Mouse (Mus musculus) embryonic facial prominence, embryonic 12.5 days (tissue): ENCODE data around the gene Tdp1. TPM values are rescaled to one million over a fixed set of nuclear protein-coding genes. Genes with fewer than 3 reads are reported as not detected.

Source experiments
- ATAC-seq: fragments of 200-750 bp; cut with Nextera tagmentation; 2 replicates; pipeline ENCODE4 v1.8.0; 2017; ENCODE audit not compliant: insufficient number of reproducible peaks, insufficient read depth, low FRiP score, low TSS enrichment
- H3K27ac ChIP-seq: fragments of 300-500 bp; sonication (generic); 2 replicates; pipeline ENCODE4 v1.5.1; 2016; ENCODE audit warnings: mild to moderate bottlenecking
- H3K27me3 ChIP-seq: fragments of 300-500 bp; sonication (generic); 2 replicates; pipeline ENCODE4 v1.6.1; 2016; ENCODE audit warnings: mild to moderate bottlenecking, moderate library complexity
- H3K36me3 ChIP-seq: fragments of 300-500 bp; sonication (generic); 2 replicates; pipeline ENCODE4 v1.6.1; 2016; ENCODE audit warnings: mild to moderate bottlenecking
- H3K4me1 ChIP-seq: fragments of 300-500 bp; sonication (generic); 2 replicates; pipeline ENCODE4 v1.6.1; 2016
- H3K4me2 ChIP-seq: fragments of 300-500 bp; sonication (generic); replicated peaks from 2 replicates; pipeline ENCODE4 v1.6.1; 2016; ENCODE audit warnings: mild to moderate bottlenecking, moderate library complexity
- H3K4me3 ChIP-seq: fragments of 300-500 bp; sonication (generic); 2 replicates; pipeline ENCODE4 v1.5.1; 2016; ENCODE audit warnings: mild to moderate bottlenecking
- H3K9ac ChIP-seq: fragments of 300-500 bp; sonication (generic); 2 replicates; pipeline ENCODE4 v1.6.1; 2016; ENCODE audit warnings: mild to moderate bottlenecking, moderate library complexity
- H3K9me3 ChIP-seq: fragments of 300-500 bp; sonication (generic); 2 replicates; pipeline ENCODE4 v1.6.1; 2016; ENCODE audit warnings: mild to moderate bottlenecking, moderate library complexity
- WGBS: fragments of 180-500 bp; shearing (Covaris S2); methylation state at CpG from one replicate; pipeline ENCODE4 v1.1.7; 2016; 5-methylcytosine and 5-hydroxymethylcytosine counted together
- polyA plus RNA-seq: library from polyadenylated mRNA; unstranded; fragments of >200 nt; fragmentation: Nextera tagmentation; extraction: Ambion mirVana; gene quantifications from 2 replicates; pipeline ENCODE4 v1.2.1, GENCODE M21; 2016

Tdp1 gene
- polyA plus RNA-seq, 1 experiment from 2014 or later: 76.6 TPM

- no peak for ATAC-seq
- Histone ChIP-seq H3K4me1 (no peaks in the 10 kb centered on the region), H3K9ac (no peak overlapping the region), H3K9me3 (no peaks in the 10 kb centered on the region), H3K4me2 (no peak overlapping the region), H3K27me3 (no peaks in the 10 kb centered on the region), H3K27ac (no peak overlapping the region), H3K36me3 (peaks cover 36% of the 10 kb centered on the region), H3K4me3 (no peak overlapping the region)
- 89% methylated on average over 4 of the region's 4 CpGs for WGBS
These were observed 47.9 kb downstream of the Tdp1 start for GRCm38 (mm10) chr12:99932245-99932644.

- Histone ChIP-seq H3K9me3 (no peaks in the 10 kb centered on the region), H3K4me1 (no peaks in the 10 kb centered on the region), H3K27ac (no peak overlapping the region), H3K27me3 (no peaks in the 10 kb centered on the region), H3K36me3 (peaks cover 36% of the 10 kb centered on the region), H3K4me2 (no peak overlapping the region), H3K9ac (no peak overlapping the region), H3K4me3 (no peak overlapping the region)
- ATAC-seq: no peak
- WGBS: 89% methylated on average over 3 of the region's 3 CpGs
These were observed 49.3 kb downstream of the Tdp1 start for GRCm38 (mm10) chr12:99933630-99934029.

GRCm38 (mm10) chr12:99935403-99935802 lies 51.1 kb downstream of the Tdp1 start:
- H3K27me3 ChIP-seq: no peaks in the 10 kb centered on the region
- no peak for ATAC-seq

GRCm38 (mm10) chr12:99938476-99938875 lies 54.2 kb downstream of the Tdp1 start:
- no peak for ATAC-seq
- no peak overlapping the region for H3K4me2 ChIP-seq
- no peaks in the 10 kb centered on the region for H3K9me3 ChIP-seq
- H3K4me1 ChIP-seq: no peaks in the 10 kb centered on the region
- no peaks in the 10 kb centered on the region for H3K27me3 ChIP-seq
- H3K27ac ChIP-seq: no peak overlapping the region
- H3K36me3 ChIP-seq: peaks cover 29% of the 10 kb centered on the region
- no peak overlapping the region for H3K9ac ChIP-seq
- no peak overlapping the region for H3K4me3 ChIP-seq
- 63% methylated on average over 4 of the region's 4 CpGs for WGBS

More at GRCm38 (mm10) chr12:99935403-99935802, 51.1 kb downstream of the Tdp1 start:
- no peak overlapping the region for H3K9ac ChIP-seq
- H3K4me2 ChIP-seq: no peak overlapping the region
- H3K9me3 ChIP-seq: no peaks in the 10 kb centered on the region
- H3K27ac ChIP-seq: no peak overlapping the region
- WGBS: 92% methylated on average over 8 of the region's 8 CpGs
- H3K4me3 ChIP-seq: no peak overlapping the region
- H3K36me3 ChIP-seq: peaks cover 31% of the 10 kb centered on the region
- no peaks in the 10 kb centered on the region for H3K4me1 ChIP-seq

- peaks cover 28% of the 10 kb centered on the region for H3K36me3 ChIP-seq
These were observed 54.9 kb downstream of the Tdp1 start for GRCm38 (mm10) chr12:99939179-99939578.

GRCm38 (mm10) chr12:99940704-99941103 lies 56.4 kb downstream of the Tdp1 start:
- Histone ChIP-seq H3K27ac (no peak overlapping the region), H3K9me3 (no peaks in the 10 kb centered on the region), H3K9ac (no peak overlapping the region), H3K27me3 (no peaks in the 10 kb centered on the region), H3K4me2 (no peak overlapping the region), H3K36me3 (peaks cover 23% of the 10 kb centered on the region), H3K4me3 (no peak overlapping the region), H3K4me1 (no peaks in the 10 kb centered on the region)
- WGBS: 94% methylated on average over 7 of the region's 7 CpGs
- no peak for ATAC-seq

More at GRCm38 (mm10) chr12:99939179-99939578, 54.9 kb downstream of the Tdp1 start:
- Histone ChIP-seq H3K27me3 (no peaks in the 10 kb centered on the region), H3K27ac (no peak overlapping the region), H3K4me2 (no peak overlapping the region), H3K9me3 (no peaks in the 10 kb centered on the region), H3K4me1 (no peaks in the 10 kb centered on the region), H3K4me3 (no peak overlapping the region), H3K9ac (no peak overlapping the region)
- WGBS: 87% methylated on average over 6 of the region's 6 CpGs
- ATAC-seq: no peak

GRCm38 (mm10) chr12:99942441-99942840 lies 58.1 kb downstream of the Tdp1 start:
- WGBS: 80% methylated on average over 8 of the region's 8 CpGs
- Histone ChIP-seq H3K4me1 (no peaks in the 10 kb centered on the region), H3K36me3 (peaks cover 24% of the 10 kb centered on the region)

GRCm38 (mm10) chr12:99952928-99953327 lies 68.6 kb downstream of the Tdp1 start:
- Histone ChIP-seq H3K4me1 (no peaks in the 10 kb centered on the region), H3K36me3 (0 out of 2 replicates have a peak, but pooled peaks cover 11% of the 10 kb centered on the region), H3K4me2 (no peak overlapping the region), H3K27ac (no peak overlapping the region), H3K9me3 (no peaks in the 10 kb centered on the region), H3K9ac (no peak overlapping the region), H3K27me3 (no peaks in the 10 kb centered on the region), H3K4me3 (no peak overlapping the region)
- WGBS: 49% methylated on average over 7 of the region's 7 CpGs
- ATAC-seq: no peak

More at GRCm38 (mm10) chr12:99942441-99942840, 58.1 kb downstream of the Tdp1 start:
- Histone ChIP-seq H3K27me3 (no peaks in the 10 kb centered on the region), H3K9ac (no peak overlapping the region), H3K27ac (no peak overlapping the region), H3K4me2 (no peak overlapping the region), H3K4me3 (no peak overlapping the region), H3K9me3 (no peaks in the 10 kb centered on the region)
- no peak for ATAC-seq

- peaks cover 4% of the 10 kb centered on the region; the same call in 1 of the 2 replicates for H3K4me1 ChIP-seq
- H3K4me2 ChIP-seq: no peak overlapping the region
- no peak overlapping the region for H3K9ac ChIP-seq
- H3K27me3 ChIP-seq: peaks cover 4% of the 10 kb centered on the region; the same call in 1 of the 2 replicates
- 0 out of 2 replicates have a peak, but pooled peaks cover 6% of the 10 kb centered on the region for H3K36me3 ChIP-seq
- no peaks in the 10 kb centered on the region for H3K9me3 ChIP-seq
- WGBS: 80% methylated on average over 7 of the region's 7 CpGs
- ATAC-seq: no peak
- H3K27ac ChIP-seq: no peak overlapping the region
- no peak overlapping the region for H3K4me3 ChIP-seq
These were observed 72.1 kb downstream of the Tdp1 start for GRCm38 (mm10) chr12:99956411-99956810.

GRCm38 (mm10) chr12:99958068-99959060 lies 74.0 kb downstream of the Tdp1 start:
- Histone ChIP-seq H3K27me3 (peaks cover 10% of the 10 kb centered on the region), H3K9me3 (no peaks in the 10 kb centered on the region), H3K4me3 (no peak overlapping the region), H3K27ac (no peak overlapping the region), H3K4me2 (no peak overlapping the region), H3K36me3 (0 out of 2 replicates have a peak, but pooled peaks cover 6% of the 10 kb centered on the region), H3K4me1 (peaks cover 4% of the 10 kb centered on the region; the same call in 1 of the 2 replicates), H3K9ac (no peak overlapping the region)
- no peak for ATAC-seq
- 60% methylated on average over 9 of the region's 9 CpGs for WGBS

GRCm38 (mm10) chr12:99959291-99959690 lies 75.0 kb downstream of the Tdp1 start:
- Histone ChIP-seq H3K4me3 (no peak overlapping the region), H3K4me1 (peaks cover 7% of the 10 kb centered on the region), H3K9me3 (no peaks in the 10 kb centered on the region), H3K4me2 (no peak overlapping the region), H3K27me3 (peaks cover 19% of the 10 kb centered on the region), H3K9ac (no peak overlapping the region), H3K27ac (no peak overlapping the region), H3K36me3 (0 out of 2 replicates have a peak, but pooled peaks cover 6% of the 10 kb centered on the region)
- ATAC-seq: no peak

- 0 out of 2 replicates have a peak, but pooled peaks cover 6% of the 10 kb centered on the region for H3K36me3 ChIP-seq
- peaks cover 25% of the 10 kb centered on the region for H3K27me3 ChIP-seq
- peaks cover 13% of the 10 kb centered on the region for H3K4me1 ChIP-seq
- no peak overlapping the region for H3K27ac ChIP-seq
- ATAC-seq: no peak
- H3K9ac ChIP-seq: no peak overlapping the region
- 42% methylated on average over 10 of the region's 10 CpGs for WGBS
- no peak overlapping the region for H3K4me2 ChIP-seq
- H3K9me3 ChIP-seq: no peaks in the 10 kb centered on the region
- H3K4me3 ChIP-seq: no peak overlapping the region
These were observed 75.6 kb downstream of the Tdp1 start for GRCm38 (mm10) chr12:99959930-99960329.
